Mouse (Mus musculus): ENCODE measurements around the gene Efna3.

DNA sequence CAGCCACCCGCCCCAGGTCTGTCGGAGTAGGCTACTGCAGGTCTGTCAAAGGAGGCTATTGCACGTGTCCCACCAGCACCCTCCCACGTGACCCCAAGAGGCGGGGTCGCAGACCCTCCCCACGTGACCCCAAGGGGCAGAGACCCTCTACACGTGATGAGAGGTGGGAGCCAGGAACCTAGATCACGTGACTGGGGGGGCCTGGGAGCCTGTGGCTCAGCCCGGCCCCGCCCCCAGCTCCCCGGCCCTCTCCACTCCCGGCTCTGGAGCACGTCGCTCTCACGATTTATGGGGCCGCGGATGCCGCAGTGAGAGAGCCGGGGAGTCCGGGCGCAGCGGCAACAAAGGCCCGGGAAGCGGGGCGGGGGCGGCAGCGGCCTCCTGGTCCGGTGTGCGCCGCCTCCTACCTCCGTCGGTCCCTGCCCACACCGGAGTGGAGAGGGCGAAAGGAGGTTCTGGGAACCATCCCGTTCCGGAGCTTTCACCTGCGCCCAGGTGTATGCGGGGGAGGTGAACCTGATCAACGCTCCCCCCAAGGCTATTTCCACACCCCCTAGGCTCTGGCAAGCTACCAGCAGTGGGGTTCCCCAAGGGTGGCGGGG is 2.1 kb downstream of the Efna3 start:
- TF ChIP-seq CTCF (conservative IDR thresholded peaks at IDR 0.05; ENCODE audit: low read length), result no peak
- no peak for TF ChIP-seq POU5F1 (IDR thresholded peaks at IDR 0.05; ENCODE audit: borderline replicate concordance, low read length)
